ENCODE assay signal across 14 mouse cellular contexts in the genomic region with DNA sequence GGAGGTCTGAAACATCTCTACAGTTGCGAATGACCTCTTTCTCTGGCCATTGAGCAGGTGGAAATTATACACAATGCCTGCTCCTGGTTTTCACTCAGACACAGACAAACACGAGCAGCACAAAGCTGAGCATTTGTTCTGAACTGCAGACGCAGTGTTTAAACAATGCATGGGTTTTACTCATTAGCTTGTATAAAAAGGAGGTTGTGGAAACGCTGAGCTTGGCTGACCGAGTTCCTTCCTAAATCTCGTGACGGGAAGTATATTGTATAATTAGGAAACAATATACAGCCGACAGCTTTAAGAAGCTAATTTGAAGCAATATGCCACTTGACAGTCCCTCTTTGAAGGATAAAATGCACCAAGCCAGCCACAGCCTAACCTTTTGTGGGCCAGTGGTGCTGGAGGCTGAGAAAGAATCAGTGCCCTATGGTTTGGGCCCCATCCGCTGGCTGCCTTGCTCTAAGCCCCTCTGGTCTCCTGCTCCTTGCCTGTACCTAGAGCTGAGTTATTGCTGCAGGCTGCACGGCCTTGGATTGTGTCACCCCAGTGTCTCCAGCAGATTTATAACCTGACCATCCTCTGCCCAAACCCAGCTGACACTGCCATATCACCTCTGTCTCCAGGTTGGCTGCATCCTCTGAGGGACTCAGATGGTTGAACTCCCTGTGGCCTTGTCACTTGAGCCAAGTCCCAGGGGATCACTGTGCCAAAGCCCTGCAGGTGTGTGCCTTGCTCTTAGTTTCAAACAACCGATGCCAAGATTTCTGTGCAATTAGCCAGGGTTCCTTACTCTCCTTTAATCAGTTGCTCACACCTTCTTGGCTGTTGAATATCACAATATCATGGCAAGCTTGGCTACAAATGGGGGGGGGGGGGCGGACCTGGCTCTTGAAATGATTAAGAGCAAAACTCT. TPM values are rescaled to one million over a fixed set of nuclear protein-coding genes. Genes with fewer than 3 reads are reported as not detected.
DNase-seq lines count a peak whose midpoint lies in the region; ATAC-seq and TF ChIP-seq lines count a peak whose summit lies in the region.
"Had no signal": no experiment of that assay in that cellular context is flagged by ENCODE, and none has a peak within 500 bp of the region (broad histone marks: within the 10 kb centered on the region; RNA-seq: fewer than 3 reads in every experiment).

No protein-coding gene starts in this region.

- peak overlapping the region; percentile 58 for H3K27ac ChIP-seq in embryonic facial prominence, embryonic 13.5 days
- peak overlapping the region; percentile 38; the same call in 1 of the 2 replicates for H3K27ac ChIP-seq in hindbrain, embryonic 14.5 days
- H3K27ac ChIP-seq in midbrain, embryonic 14.5 days (replicated peaks; ENCODE audit: low read depth, low read length): peak overlapping the region; percentile 63; the same call in 1 of the 2 replicates
- no peak overlapping the region for H3K27ac ChIP-seq in layer of hippocampus, adult 2 months
- H3K27ac ChIP-seq: intestine, embryonic 15.5 days had no signal

- peak; percentile 50 for DNase-seq in embryo, embryonic 10.5 days (ENCODE audit: low spot score)
- peak; percentile 29 for DNase-seq in hindbrain, embryonic 14.5 days (ENCODE audit: low spot score)
- peak; percentile 55 for DNase-seq in midbrain, embryonic 14.5 days
- DNase-seq in layer of hippocampus, adult 2 months (ENCODE audit: low spot score in 2 of 2): no peak
- DNase-seq in layer of hippocampus, adult 18-20 months (ENCODE audit: low spot score in 2 of 2): no peak
- no peak for DNase-seq in spleen, postnatal 36 days (ENCODE audit: low spot score in 2 of 2)
- DNase-seq: cerebellum, adult 11 months; thymus, postnatal 14 days had no signal

- WGBS in embryonic facial prominence, embryonic 13.5 days: 25% methylated on average over 12 of the region's 12 CpGs
- WGBS in hindbrain, embryonic 14.5 days: 19% methylated on average over 12 of the region's 12 CpGs
- WGBS in midbrain, embryonic 14.5 days: 14% methylated on average over 12 of the region's 12 CpGs

- ATAC-seq in embryonic facial prominence, embryonic 13.5 days (ENCODE audit: insufficient number of reproducible peaks, insufficient read depth, low FRiP score, low TSS enrichment, low read depth): no peak
- peak; percentile 18; the same call in 1 of the 2 replicates for ATAC-seq in hindbrain, embryonic 14.5 days (ENCODE audit: low FRiP score)
- peak; percentile 18; the same call in 1 of the 2 replicates for ATAC-seq in midbrain, embryonic 14.5 days (ENCODE audit: low FRiP score, low TSS enrichment)
- ATAC-seq: intestine, embryonic 15.5 days had no signal

- TF ChIP-seq CTCF in layer of hippocampus, adult 2 months (conservative IDR thresholded peaks at IDR 0.05): no peak

- peaks cover 76% of the 10 kb centered on the region for H3K4me1 ChIP-seq in embryonic facial prominence, embryonic 13.5 days
- peaks cover 27% of the 10 kb centered on the region for H3K4me1 ChIP-seq in hindbrain, embryonic 14.5 days (replicated peaks; ENCODE audit: control insufficient read depth, insufficient read depth, low read length)
- peaks cover 32% of the 10 kb centered on the region for H3K4me1 ChIP-seq in midbrain, embryonic 14.5 days (ENCODE audit: control insufficient read depth, insufficient read depth, low read length)

- no peaks in the 10 kb centered on the region for H3K9me3 ChIP-seq in embryonic facial prominence, embryonic 13.5 days
- no peaks in the 10 kb centered on the region for H3K9me3 ChIP-seq in hindbrain, embryonic 14.5 days (ENCODE audit: control insufficient read depth, low read length)
- no peaks in the 10 kb centered on the region for H3K9me3 ChIP-seq in midbrain, embryonic 14.5 days (ENCODE audit: control insufficient read depth, low read length)
- H3K9me3 ChIP-seq: heart, embryonic 12.5 days; intestine, embryonic 15.5 days; limb, embryonic 15.5 days had no signal

- peak overlapping the region; percentile 39 for H3K4me2 ChIP-seq in embryonic facial prominence, embryonic 13.5 days
- no peak overlapping the region for H3K4me2 ChIP-seq in hindbrain, embryonic 14.5 days (replicated peaks)
- H3K4me2 ChIP-seq in midbrain, embryonic 14.5 days (ENCODE audit: low read length): peak overlapping the region; percentile 7; the same call in 1 of the 2 replicates
- H3K4me2 ChIP-seq: heart, embryonic 12.5 days; intestine, embryonic 15.5 days; limb, embryonic 15.5 days had no signal

- H3K9ac ChIP-seq in embryonic facial prominence, embryonic 13.5 days: peak overlapping the region; percentile 49; the same call in 1 of the 2 replicates
- peak overlapping the region; percentile 17; the same call in 1 of the 2 replicates for H3K9ac ChIP-seq in hindbrain, embryonic 14.5 days
- H3K9ac ChIP-seq in midbrain, embryonic 14.5 days (replicated peaks; ENCODE audit: low read length): no peak overlapping the region
- H3K9ac ChIP-seq: heart, embryonic 12.5 days; intestine, embryonic 15.5 days; limb, embryonic 15.5 days had no signal

- H3K36me3 ChIP-seq in embryonic facial prominence, embryonic 13.5 days: no peaks in the 10 kb centered on the region
- no peaks in the 10 kb centered on the region for H3K36me3 ChIP-seq in hindbrain, embryonic 14.5 days (replicated peaks; ENCODE audit: control insufficient read depth, insufficient read depth)
- no peaks in the 10 kb centered on the region for H3K36me3 ChIP-seq in midbrain, embryonic 14.5 days (ENCODE audit: control insufficient read depth, insufficient read depth, low read length)
- H3K36me3 ChIP-seq: heart, embryonic 12.5 days; intestine, embryonic 15.5 days; limb, embryonic 15.5 days had no signal

- H3K4me3 ChIP-seq in embryonic facial prominence, embryonic 13.5 days: no peak overlapping the region
- H3K4me3 ChIP-seq in hindbrain, embryonic 14.5 days (replicated peaks; ENCODE audit: low read length): no peak overlapping the region
- no peak overlapping the region for H3K4me3 ChIP-seq in midbrain, embryonic 14.5 days (replicated peaks; ENCODE audit: low read depth, low read length)
- no peak overlapping the region for H3K4me3 ChIP-seq in layer of hippocampus, adult 2 months
- H3K4me3 ChIP-seq: erythroblast, embryonic 14.5 days; heart, embryonic 12.5 days; intestine, embryonic 15.5 days; limb, embryonic 15.5 days had no signal

- no peaks in the 10 kb centered on the region for H3K27me3 ChIP-seq in embryonic facial prominence, embryonic 13.5 days
- H3K27me3 ChIP-seq in hindbrain, embryonic 14.5 days (ENCODE audit: control insufficient read depth, insufficient read depth, low read length): peaks cover 3% of the 10 kb centered on the region; the same call in 1 of the 2 replicates
- peaks cover 7% of the 10 kb centered on the region; the same call in 1 of the 2 replicates for H3K27me3 ChIP-seq in midbrain, embryonic 14.5 days (ENCODE audit: control insufficient read depth, insufficient read depth, low read length)

RNA-seq across cellular contexts. Expression of gene Twist2, which starts 42.4 kb away (rescaled TPM):
- polyA plus RNA-seq in embryonic facial prominence, embryonic 13.5 days (2015; fragmentation: Nextera tagmentation; extraction: Ambion mirVana): 92.9 and 101 TPM in 2 replicates
- 1.4 and 2.0 TPM in 2 replicates for polyA plus RNA-seq in hindbrain, embryonic 14.5 days (2014; fragmentation: Nextera tagmentation; extraction: Ambion mirVana)
- 1.4 and 1.6 TPM in 2 replicates for polyA plus RNA-seq in midbrain, embryonic 14.5 days (2014; fragmentation: Nextera tagmentation; extraction: Ambion mirVana)
- total RNA-seq in layer of hippocampus, adult 2 months (2021): 1 to 10 TPM; 1.0 to 1.5 TPM
- total RNA-seq in layer of hippocampus, adult 18-20 months (2021): 1 to 10 TPM in 1 of 2 experiments, under 1 TPM in 1; 0.97 to 1.6 TPM
- total RNA-seq: megakaryocyte, adult 5-6 weeks had no signal
- polyA plus RNA-seq: erythroblast, embryonic 14.5 days had no signal

Comparison
In these comparisons a context has a peak if more than half of its experiments do, and no peak if none do; other contexts are left out.
1. DNase-seq: peak in embryo, embryonic 10.5 days (single experiment), hindbrain, embryonic 14.5 days (single experiment) and midbrain, embryonic 14.5 days (single experiment); none in layer of hippocampus, adult 2 months (0 of 2), layer of hippocampus, adult 18-20 months (0 of 2) and spleen, postnatal 36 days (0 of 2).
2. RNA of gene Twist2, which starts 42.4 kb away (polyA plus RNA-seq): 92.9 to 101 TPM in embryonic facial prominence, embryonic 13.5 days; 1.4 to 2.0 TPM in hindbrain, embryonic 14.5 days and 1.4 to 1.6 TPM in midbrain, embryonic 14.5 days; every median in the first group is over 10 times any median in the second.